Mouse (Mus musculus) neural tube, embryonic 14.5 days (tissue): ENCODE data around the gene Hhat. TPM values are rescaled to one million over a fixed set of nuclear protein-coding genes. Genes with fewer than 3 reads are reported as not detected.

ENCODE experiments used
- ATAC-seq: fragments of 200-750 bp; cut with Nextera tagmentation; 2 replicates; pipeline ENCODE4 v1.8.0; 2017; ENCODE audit warnings: low read depth, mild to moderate bottlenecking, moderate TSS enrichment, moderate library complexity
- H3K27ac ChIP-seq: fragments of 300-500 bp; sonication (generic); 2 replicates; pipeline ENCODE4 v1.5.1; 2014; ENCODE audit warnings: low read depth, mild to moderate bottlenecking, control low read depth, low read length, moderate library complexity, mixed read lengths
- H3K27me3 ChIP-seq: fragments of 300-500 bp; sonication (generic); 2 replicates; pipeline ENCODE4 v1.6.1; 2014; ENCODE audit warnings: low read length; ENCODE audit not compliant: control insufficient read depth, insufficient read depth
- H3K36me3 ChIP-seq: fragments of 300-500 bp; sonication (generic); 2 replicates; pipeline ENCODE4 v1.6.1; 2014; ENCODE audit warnings: low read length, mixed read lengths; ENCODE audit not compliant: control insufficient read depth, insufficient read depth
- H3K4me1 ChIP-seq: fragments of 300-500 bp; sonication (generic); 2 replicates; pipeline ENCODE4 v1.6.1; 2014; ENCODE audit warnings: low read length; ENCODE audit not compliant: control insufficient read depth, insufficient read depth
- H3K4me2 ChIP-seq: fragments of 300-500 bp; sonication (generic); 2 replicates; pipeline ENCODE4 v1.6.1; 2014; ENCODE audit warnings: mild to moderate bottlenecking, low read depth, low read length, control low read depth
- H3K4me3 ChIP-seq: fragments of 300-500 bp; sonication (generic); 2 replicates; pipeline ENCODE4 v1.5.1; 2014; ENCODE audit warnings: low read depth, low read length, control low read depth, mixed read lengths
- H3K9ac ChIP-seq: fragments of 300-500 bp; sonication (generic); replicated peaks from 2 replicates; pipeline ENCODE4 v1.6.1; 2014; ENCODE audit warnings: low read depth, mild to moderate bottlenecking, control low read depth, low read length, mixed read lengths
- H3K9me3 ChIP-seq: fragments of 300-500 bp; sonication (generic); 2 replicates; pipeline ENCODE4 v1.6.1; 2016; ENCODE audit warnings: low read length; ENCODE audit not compliant: control insufficient read depth
- WGBS: fragments of 180-500 bp; shearing (Covaris S2); extraction: QIAGEN DNeasy Blood & Tissue Kit; methylation state at CpG from one replicate; pipeline ENCODE4 v1.1.7; 2014; 5-methylcytosine and 5-hydroxymethylcytosine counted together
- polyA plus RNA-seq: library from polyadenylated mRNA; unstranded; fragments of >200 nt; fragmentation: Nextera tagmentation; extraction: Ambion mirVana; gene quantifications from 2 replicates; pipeline ENCODE4 v1.2.1, GENCODE M21; 2014

Gene Hhat
- polyA plus RNA-seq, 1 experiment from 2014 or later: 3.1 TPM

- H3K27me3 ChIP-seq: no peaks in the 10 kb centered on the region
- no peaks in the 10 kb centered on the region for H3K36me3 ChIP-seq
- H3K4me1 ChIP-seq: 0 out of 2 replicates have a peak, but pooled peaks cover 9% of the 10 kb centered on the region
- H3K9me3 ChIP-seq: no peaks in the 10 kb centered on the region
- no peak overlapping the region for H3K9ac ChIP-seq
- WGBS: 34% methylated on average over 10 of the region's 10 CpGs
- H3K4me3 ChIP-seq: no peak overlapping the region
- no peak overlapping the region for H3K27ac ChIP-seq
- no peak for ATAC-seq
- no peak overlapping the region for H3K4me2 ChIP-seq
These were observed 28.4 kb upstream of the Hhat start for GRCm38 (mm10) chr1:192799165-192799991.

GRCm38 (mm10) chr1:192798212-192799164 is 27.5 kb upstream of the Hhat start:
- H3K27me3 ChIP-seq: no peaks in the 10 kb centered on the region
- H3K4me3 ChIP-seq: no peak overlapping the region
- H3K4me2 ChIP-seq: no peak overlapping the region
- H3K36me3 ChIP-seq: no peaks in the 10 kb centered on the region
- WGBS: 78% methylated on average over 16 of the region's 16 CpGs
- no peak for ATAC-seq
- H3K9ac ChIP-seq: no peak overlapping the region
- 0 out of 2 replicates have a peak, but pooled peaks cover 9% of the 10 kb centered on the region for H3K4me1 ChIP-seq
- no peaks in the 10 kb centered on the region for H3K9me3 ChIP-seq
- no peak overlapping the region for H3K27ac ChIP-seq

DNA sequence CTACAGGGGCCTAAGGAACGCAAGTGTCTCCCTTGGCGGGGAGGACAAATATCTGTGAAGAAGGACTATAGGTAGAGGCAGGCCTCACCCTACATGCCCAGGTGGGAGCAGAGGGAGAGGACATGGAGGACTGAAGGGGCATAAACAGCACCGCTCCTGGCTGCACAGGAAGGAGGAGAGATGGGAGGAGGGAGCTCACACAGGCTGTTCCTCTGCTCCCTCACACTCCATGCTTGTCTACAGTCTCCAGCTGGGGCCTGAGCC is 25.9 kb upstream of the Hhat start:
- WGBS: 56% methylated on average over 3 of the region's 3 CpGs
- Histone ChIP-seq H3K4me3 (no peak overlapping the region), H3K9me3 (no peaks in the 10 kb centered on the region), H3K4me2 (no peak overlapping the region), H3K4me1 (0 out of 2 replicates have a peak, but pooled peaks cover 9% of the 10 kb centered on the region), H3K27me3 (no peaks in the 10 kb centered on the region), H3K9ac (no peak overlapping the region), H3K27ac (no peak overlapping the region; the same call in 1 of the 2 replicates), H3K36me3 (no peaks in the 10 kb centered on the region)
- ATAC-seq: peak; percentile 36; the same call in 1 of the 2 replicates

- 0 out of 2 replicates have a peak, but pooled peaks cover 9% of the 10 kb centered on the region for H3K4me1 ChIP-seq
- 4% methylated on average over 13 of the region's 21 CpGs for WGBS
- no peaks in the 10 kb centered on the region for H3K9me3 ChIP-seq
- H3K36me3 ChIP-seq: no peaks in the 10 kb centered on the region
- H3K27me3 ChIP-seq: no peaks in the 10 kb centered on the region
- H3K27ac ChIP-seq: peak overlapping the region; percentile 57
- H3K4me2 ChIP-seq: no peak overlapping the region
- H3K4me3 ChIP-seq: no peak overlapping the region
- no peak overlapping the region for H3K9ac ChIP-seq
- peak; percentile 39; the same call in 1 of the 2 replicates for ATAC-seq
These were observed 25.4 kb upstream of the Hhat start for GRCm38 (mm10) chr1:192796201-192797010.

GRCm38 (mm10) chr1:192794957-192795745 is 24.1 kb upstream of the Hhat start:
- WGBS: 59% methylated on average over 9 of the region's 9 CpGs

GRCm38 (mm10) chr1:192791897-192792361 is 20.9 kb upstream of the Hhat start:
- H3K4me2 ChIP-seq: no peak overlapping the region
- no peaks in the 10 kb centered on the region for H3K27me3 ChIP-seq

More at GRCm38 (mm10) chr1:192794957-192795745, 24.1 kb upstream of the Hhat start:
- ATAC-seq: no peak
- Histone ChIP-seq H3K4me3 (no peak overlapping the region), H3K27ac (no peak overlapping the region), H3K9ac (no peak overlapping the region), H3K4me2 (no peak overlapping the region), H3K27me3 (no peaks in the 10 kb centered on the region), H3K4me1 (0 out of 2 replicates have a peak, but pooled peaks cover 9% of the 10 kb centered on the region), H3K9me3 (no peaks in the 10 kb centered on the region), H3K36me3 (no peaks in the 10 kb centered on the region)

GRCm38 (mm10) chr1:192790442-192790841 is 19.4 kb upstream of the Hhat start:
- H3K9me3 ChIP-seq: no peaks in the 10 kb centered on the region
- H3K9ac ChIP-seq: no peak overlapping the region
- no peak overlapping the region for H3K4me2 ChIP-seq
- H3K36me3 ChIP-seq: no peaks in the 10 kb centered on the region
- H3K27ac ChIP-seq: no peak overlapping the region
- WGBS: 85% methylated on average over 4 of the region's 4 CpGs
- H3K27me3 ChIP-seq: no peaks in the 10 kb centered on the region
- H3K4me1 ChIP-seq: peaks cover under 1% of the 10 kb centered on the region; the same call in 1 of the 2 replicates
- no peak overlapping the region for H3K4me3 ChIP-seq
- ATAC-seq: no peak

More at GRCm38 (mm10) chr1:192791897-192792361, 20.9 kb upstream of the Hhat start:
- no peak overlapping the region for H3K4me3 ChIP-seq
- no peak overlapping the region for H3K9ac ChIP-seq
- no peak overlapping the region for H3K27ac ChIP-seq
- no peak for ATAC-seq
- 17% methylated on average over 7 of the region's 7 CpGs for WGBS
- no peaks in the 10 kb centered on the region for H3K36me3 ChIP-seq
- H3K4me1 ChIP-seq: 0 out of 2 replicates have a peak, but pooled peaks cover 9% of the 10 kb centered on the region
- no peaks in the 10 kb centered on the region for H3K9me3 ChIP-seq

DNA sequence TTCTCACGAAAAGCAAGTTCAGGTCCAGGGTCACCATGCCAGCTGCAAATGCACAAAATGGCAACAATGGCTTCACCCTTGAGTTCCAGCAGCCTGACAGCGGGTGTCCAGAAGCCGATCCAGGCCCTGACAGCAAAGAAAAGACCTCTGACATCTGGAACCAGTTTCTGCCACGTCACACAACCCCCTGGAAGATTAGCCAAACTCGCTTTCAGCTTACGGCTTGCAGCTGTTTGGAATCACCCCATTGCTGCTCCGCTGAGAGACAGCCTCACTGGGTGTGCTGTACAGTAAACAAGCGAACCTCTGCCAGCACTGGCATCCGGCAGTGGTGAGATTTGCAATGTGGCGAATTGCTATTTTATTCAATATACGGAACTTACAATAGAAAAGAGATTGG is 18.8 kb upstream of the Hhat start:
- no peaks in the 10 kb centered on the region for H3K9me3 ChIP-seq
- H3K9ac ChIP-seq: no peak overlapping the region
- H3K4me3 ChIP-seq: no peak overlapping the region
- no peaks in the 10 kb centered on the region for H3K36me3 ChIP-seq
- no peak for ATAC-seq
- peaks cover 7% of the 10 kb centered on the region; the same call in 1 of the 2 replicates for H3K4me1 ChIP-seq
- no peaks in the 10 kb centered on the region for H3K27me3 ChIP-seq
- H3K4me2 ChIP-seq: no peak overlapping the region
- WGBS: 79% methylated on average over 11 of the region's 11 CpGs
- H3K27ac ChIP-seq: no peak overlapping the region
